Comparison of ENCODE assay signal across 18 mouse cellular contexts in genomic region chrX:36602926-36603325, GRCm38 (mm10).
"Had no signal": no experiment of that assay in that cellular context is flagged by ENCODE, and none has a peak within 500 bp of the region (broad histone marks: within the 10 kb centered on the region; RNA-seq: fewer than 3 reads in every experiment).

No protein-coding gene starts in this region.

- H3K9me3 ChIP-seq: midbrain, embryonic 10.5 days; midbrain, embryonic 12.5 days; neural tube, embryonic 13.5 days; neural tube, embryonic 15.5 days had no signal

- H3K4me2 ChIP-seq: lung, embryonic 14.5 days; midbrain, embryonic 12.5 days; neural tube, embryonic 13.5 days; neural tube, embryonic 15.5 days had no signal

- H3K27ac ChIP-seq: midbrain, embryonic 10.5 days; midbrain, embryonic 12.5 days; neural tube, embryonic 13.5 days; neural tube, embryonic 15.5 days had no signal

- H3K27me3 ChIP-seq: midbrain, embryonic 12.5 days; neural tube, embryonic 13.5 days; neural tube, embryonic 15.5 days had no signal

- DNase-seq: lung, adult 18-20 months; lung, embryonic 14.5 days; lung, postnatal 10 days; lung, postnatal 4 days; midbrain, embryonic 14.5 days; retina, postnatal 1 day; right cerebral cortex, adult 18-20 months; right cerebral cortex, postnatal 25 days; right cerebral cortex, postnatal 4 days; thymus, adult 2 months; thymus, postnatal 25 days; thymus, postnatal 4 days had no signal

- H3K9ac ChIP-seq: lung, embryonic 14.5 days; midbrain, embryonic 12.5 days; neural tube, embryonic 13.5 days; neural tube, embryonic 15.5 days had no signal

- H3K4me3 ChIP-seq: midbrain, embryonic 10.5 days; midbrain, embryonic 12.5 days; myocyte; neural tube, embryonic 13.5 days; neural tube, embryonic 15.5 days had no signal

- ATAC-seq: midbrain, embryonic 16.5 days had no signal
